Mouse (Mus musculus): ENCODE data around the gene Mrpl3. TPM values are rescaled to one million over a fixed set of nuclear protein-coding genes. Genes with fewer than 3 reads are reported as not detected.

Gene Mrpl3
- polyA plus RNA-seq, 1 experiment from 2014 or later = 87.5 TPM

- peaks cover 6% of the 10 kb centered on the region for H3K4me1 ChIP-seq (replicated peaks; ENCODE audit: control insufficient read depth, insufficient read depth, low read length)
- H3K9ac ChIP-seq (ENCODE audit: low read length) = no peak overlapping the region
- 55% methylated on average over 2 of the region's 2 CpGs for WGBS
- no peak overlapping the region for H3K4me2 ChIP-seq (ENCODE audit: low read depth, low read length)
- no peaks in the 10 kb centered on the region for H3K36me3 ChIP-seq (ENCODE audit: control insufficient read depth, insufficient read depth, low read length)
- H3K27me3 ChIP-seq (ENCODE audit: control insufficient read depth, insufficient read depth, low read depth, low read length) = no peaks in the 10 kb centered on the region
- H3K9me3 ChIP-seq (ENCODE audit: control insufficient read depth, low read length) = no peaks in the 10 kb centered on the region
- H3K4me3 ChIP-seq (ENCODE audit: low read length) = no peak overlapping the region
- ATAC-seq (ENCODE audit: low read depth) = no peak
- no peak overlapping the region for H3K27ac ChIP-seq (ENCODE audit: low read length)
Measured at GRCm38 (mm10) chr9:105050257-105050656, 2.8 kb upstream of the Mrpl3 start.

- H3K4me1 ChIP-seq (replicated peaks; ENCODE audit: control insufficient read depth, insufficient read depth, low read length) = peaks cover 6% of the 10 kb centered on the region
- H3K4me2 ChIP-seq (ENCODE audit: low read depth, low read length) = peak overlapping the region; percentile 79
- peak overlapping the region; percentile 97 for H3K4me3 ChIP-seq (ENCODE audit: low read length)
- H3K9me3 ChIP-seq (ENCODE audit: control insufficient read depth, low read length) = no peaks in the 10 kb centered on the region
- peak overlapping the region; percentile 72 for H3K27ac ChIP-seq (ENCODE audit: low read length)
- 33% methylated on average over 4 of the region's 4 CpGs for WGBS
- ATAC-seq (ENCODE audit: low read depth) = no peak
- peak overlapping the region; percentile 99 for H3K9ac ChIP-seq (ENCODE audit: low read length)
- H3K27me3 ChIP-seq (ENCODE audit: control insufficient read depth, insufficient read depth, low read depth, low read length) = no peaks in the 10 kb centered on the region
- H3K36me3 ChIP-seq (ENCODE audit: control insufficient read depth, insufficient read depth, low read length) = peaks cover 24% of the 10 kb centered on the region
Measured at GRCm38 (mm10) chr9:105053812-105054211, 773 bp downstream of the Mrpl3 start.

GRCm38 (mm10) chr9:105069106-105069505 lies 16.1 kb downstream of the Mrpl3 start:
- WGBS = 95% methylated on average over 10 of the region's 10 CpGs
- Histone ChIP-seq H3K4me3 (ENCODE audit: low read length) (no peak overlapping the region), H3K27ac (ENCODE audit: low read length) (no peak overlapping the region), H3K4me1 (replicated peaks; ENCODE audit: control insufficient read depth, insufficient read depth, low read length) (no peaks in the 10 kb centered on the region), H3K4me2 (ENCODE audit: low read depth, low read length) (no peak overlapping the region), H3K27me3 (ENCODE audit: control insufficient read depth, insufficient read depth, low read depth, low read length) (no peaks in the 10 kb centered on the region), H3K9ac (ENCODE audit: low read length) (no peak overlapping the region), H3K36me3 (ENCODE audit: control insufficient read depth, insufficient read depth, low read length) (peaks cover 23% of the 10 kb centered on the region), H3K9me3 (ENCODE audit: control insufficient read depth, low read length) (no peaks in the 10 kb centered on the region)
- no peak for ATAC-seq (ENCODE audit: low read depth)

- H3K36me3 ChIP-seq (ENCODE audit: control insufficient read depth, insufficient read depth, low read length) = peaks cover 23% of the 10 kb centered on the region
- no peak overlapping the region for H3K4me2 ChIP-seq (ENCODE audit: low read depth, low read length)
- H3K9ac ChIP-seq (ENCODE audit: low read length) = no peak overlapping the region
- no peak overlapping the region for H3K4me3 ChIP-seq (ENCODE audit: low read length)
- H3K27ac ChIP-seq (ENCODE audit: low read length) = no peak overlapping the region
- WGBS = 79% methylated on average over 4 of the region's 4 CpGs
- H3K4me1 ChIP-seq (replicated peaks; ENCODE audit: control insufficient read depth, insufficient read depth, low read length) = no peaks in the 10 kb centered on the region
- no peaks in the 10 kb centered on the region for H3K27me3 ChIP-seq (ENCODE audit: control insufficient read depth, insufficient read depth, low read depth, low read length)
- no peaks in the 10 kb centered on the region for H3K9me3 ChIP-seq (ENCODE audit: control insufficient read depth, low read length)
- ATAC-seq (ENCODE audit: low read depth) = peak; percentile 54
Measured at GRCm38 (mm10) chr9:105072991-105073748, 20.1 kb downstream of the Mrpl3 start.

GRCm38 (mm10) chr9:105074851-105075250 lies 21.8 kb downstream of the Mrpl3 start:
- ATAC-seq (ENCODE audit: low read depth) = no peak
- no peak overlapping the region for H3K27ac ChIP-seq (ENCODE audit: low read length)
- no peak overlapping the region for H3K9ac ChIP-seq (ENCODE audit: low read length)
- peaks cover 18% of the 10 kb centered on the region for H3K36me3 ChIP-seq (ENCODE audit: control insufficient read depth, insufficient read depth, low read length)
- H3K4me3 ChIP-seq (ENCODE audit: low read length) = no peak overlapping the region
- no peaks in the 10 kb centered on the region for H3K4me1 ChIP-seq (replicated peaks; ENCODE audit: control insufficient read depth, insufficient read depth, low read length)
- H3K4me2 ChIP-seq (ENCODE audit: low read depth, low read length) = no peak overlapping the region
- no peaks in the 10 kb centered on the region for H3K27me3 ChIP-seq (ENCODE audit: control insufficient read depth, insufficient read depth, low read depth, low read length)
- 88% methylated on average over 8 of the region's 8 CpGs for WGBS
- H3K9me3 ChIP-seq (ENCODE audit: control insufficient read depth, low read length) = no peaks in the 10 kb centered on the region

GRCm38 (mm10) chr9:105076756-105077424 lies 23.9 kb downstream of the Mrpl3 start:
- no peak for ATAC-seq (ENCODE audit: low read depth)
- Histone ChIP-seq H3K27ac (ENCODE audit: low read length) (no peak overlapping the region), H3K9me3 (ENCODE audit: control insufficient read depth, low read length) (no peaks in the 10 kb centered on the region), H3K27me3 (ENCODE audit: control insufficient read depth, insufficient read depth, low read depth, low read length) (no peaks in the 10 kb centered on the region), H3K9ac (ENCODE audit: low read length) (no peak overlapping the region), H3K36me3 (ENCODE audit: control insufficient read depth, insufficient read depth, low read length) (peaks cover 15% of the 10 kb centered on the region), H3K4me3 (ENCODE audit: low read length) (no peak overlapping the region), H3K4me1 (replicated peaks; ENCODE audit: control insufficient read depth, insufficient read depth, low read length) (no peaks in the 10 kb centered on the region), H3K4me2 (ENCODE audit: low read depth, low read length) (no peak overlapping the region)
- WGBS = 88% methylated on average over 13 of the region's 13 CpGs

- H3K4me1 ChIP-seq (replicated peaks; ENCODE audit: control insufficient read depth, insufficient read depth, low read length) = no peaks in the 10 kb centered on the region
- peaks cover 15% of the 10 kb centered on the region for H3K36me3 ChIP-seq (ENCODE audit: control insufficient read depth, insufficient read depth, low read length)
- no peaks in the 10 kb centered on the region for H3K9me3 ChIP-seq (ENCODE audit: control insufficient read depth, low read length)
- whole genome bisulfite sequencing = 86% methylated on average over 4 of the region's 4 CpGs
- H3K27me3 ChIP-seq (ENCODE audit: control insufficient read depth, insufficient read depth, low read depth, low read length) = no peaks in the 10 kb centered on the region
- no peak overlapping the region for H3K9ac ChIP-seq (ENCODE audit: low read length)
- H3K27ac ChIP-seq (ENCODE audit: low read length) = no peak overlapping the region
- H3K4me3 ChIP-seq (ENCODE audit: low read length) = no peak overlapping the region
- H3K4me2 ChIP-seq (ENCODE audit: low read depth, low read length) = no peak overlapping the region
- no peak for ATAC-seq (ENCODE audit: low read depth)
Measured at GRCm38 (mm10) chr9:105078460-105078859, 25.4 kb downstream of the Mrpl3 start.

- H3K27ac ChIP-seq (ENCODE audit: low read length) = no peak overlapping the region
- no peak overlapping the region for H3K4me3 ChIP-seq (ENCODE audit: low read length)
- H3K4me1 ChIP-seq (replicated peaks; ENCODE audit: control insufficient read depth, insufficient read depth, low read length) = no peaks in the 10 kb centered on the region
- 91% methylated on average over 3 of the region's 3 CpGs for WGBS
- no peaks in the 10 kb centered on the region for H3K27me3 ChIP-seq (ENCODE audit: control insufficient read depth, insufficient read depth, low read depth, low read length)
- no peak for ATAC-seq (ENCODE audit: low read depth)
- H3K9ac ChIP-seq (ENCODE audit: low read length) = no peak overlapping the region
- H3K4me2 ChIP-seq (ENCODE audit: low read depth, low read length) = no peak overlapping the region
- H3K9me3 ChIP-seq (ENCODE audit: control insufficient read depth, low read length) = no peaks in the 10 kb centered on the region
- peaks cover 7% of the 10 kb centered on the region; the same call in 1 of the 2 replicates for H3K36me3 ChIP-seq (ENCODE audit: control insufficient read depth, insufficient read depth, low read length)
Measured at GRCm38 (mm10) chr9:105080246-105080645, 27.2 kb downstream of the Mrpl3 start.

- H3K36me3 ChIP-seq (ENCODE audit: control insufficient read depth, insufficient read depth, low read length) = no peaks in the 10 kb centered on the region
- H3K9me3 ChIP-seq (ENCODE audit: control insufficient read depth, low read length) = no peaks in the 10 kb centered on the region
- H3K4me3 ChIP-seq (ENCODE audit: low read length) = no peak overlapping the region
- no peaks in the 10 kb centered on the region for H3K4me1 ChIP-seq (replicated peaks; ENCODE audit: control insufficient read depth, insufficient read depth, low read length)
- WGBS = 35% methylated on average over 15 of the region's 15 CpGs
- H3K27me3 ChIP-seq (ENCODE audit: control insufficient read depth, insufficient read depth, low read depth, low read length) = no peaks in the 10 kb centered on the region
- no peak overlapping the region for H3K27ac ChIP-seq (ENCODE audit: low read length)
- H3K9ac ChIP-seq (ENCODE audit: low read length) = no peak overlapping the region
- no peak for ATAC-seq (ENCODE audit: low read depth)
- no peak overlapping the region for H3K4me2 ChIP-seq (ENCODE audit: low read depth, low read length)
Measured at GRCm38 (mm10) chr9:105100807-105101570, 48.0 kb downstream of the Mrpl3 start.
